Mouse (Mus musculus) cerebellum, postnatal 10 days (tissue): ENCODE data around the gene Foxo3.

ENCODE experiments used
- DNase-seq, 2 experiments: peaks; one replicate each; pipeline ENCODE4 v3.0.0; 2021; ENCODE audit warnings: mixed read lengths in 2 of 2

The Foxo3 gene

GRCm38 (mm10) chr10:42177771-42178674 is 98.5 kb downstream of the Foxo3 start:
- no peak for DNase-seq

- DNase-seq = peak in 1 of 2 experiments; percentile 44
Measured at GRCm38 (mm10) chr10:42174283-42174682, 102.3 kb downstream of the Foxo3 start.

- no peak for DNase-seq
Measured at GRCm38 (mm10) chr10:42173839-42174238, 102.7 kb downstream of the Foxo3 start.

GRCm38 (mm10) chr10:42170889-42171347 is 105.6 kb downstream of the Foxo3 start:
- no peak for DNase-seq

- no peak for DNase-seq
Measured at GRCm38 (mm10) chr10:42170201-42170600, 106.4 kb downstream of the Foxo3 start.

GRCm38 (mm10) chr10:42154727-42155126 is 121.8 kb downstream of the Foxo3 start:
- no peak for DNase-seq

- peak; percentile 65 to 72 for DNase-seq
Measured at GRCm38 (mm10) chr10:42152426-42153205, 123.9 kb downstream of the Foxo3 start.

GRCm38 (mm10) chr10:42149767-42150166 is 126.8 kb downstream of the Foxo3 start:
- DNase-seq = no peak

GRCm38 (mm10) chr10:42148326-42148725 is 128.2 kb downstream of the Foxo3 start:
- DNase-seq = no peak

- no peak for DNase-seq
Measured at GRCm38 (mm10) chr10:42145221-42145620, 131.3 kb downstream of the Foxo3 start.

GRCm38 (mm10) chr10:42144788-42145187 is 131.8 kb downstream of the Foxo3 start:
- DNase-seq = no peak

- no peak for DNase-seq
Measured at GRCm38 (mm10) chr10:42144176-42144575, 132.4 kb downstream of the Foxo3 start.

- no peak for DNase-seq
Measured at GRCm38 (mm10) chr10:42142791-42143190, 133.8 kb downstream of the Foxo3 start.

- no peak for DNase-seq
Measured at GRCm38 (mm10) chr10:42142081-42142480, 134.5 kb downstream of the Foxo3 start.

GRCm38 (mm10) chr10:42139749-42140148 is 136.8 kb downstream of the Foxo3 start:
- DNase-seq = no peak

GRCm38 (mm10) chr10:42134759-42135702 is 141.5 kb downstream of the Foxo3 start:
- peak in 1 of 2 experiments; percentile 43 for DNase-seq
